Mouse (Mus musculus): ENCODE results near the gene Tnfrsf11a. TPM values are rescaled to one million over a fixed set of nuclear protein-coding genes. Genes with fewer than 3 reads are reported as not detected.

Gene Tnfrsf11a
- polyA plus RNA-seq, 1 experiment: 57.9 TPM

GRCm38 (mm10) chr1:105784257-105785016 is 3.9 kb downstream of the Tnfrsf11a start:
- Histone ChIP-seq H3K27ac (ENCODE audit: insufficient read depth, low read depth, low read length) (peak overlapping the region; percentile 1; the same call in 1 of the 2 replicates), H3K4me1 (ENCODE audit: control insufficient read depth, insufficient read depth, low read length) (peaks cover 58% of the 10 kb centered on the region), H3K4me3 (ENCODE audit: insufficient read depth, low read length) (no peak overlapping the region; the same call in 1 of the 2 replicates)
- TF ChIP-seq POLR2A (IDR thresholded peaks at IDR 0.05; ENCODE audit: borderline replicate concordance, low read depth, low read length) (no peak), CTCF (IDR thresholded peaks at IDR 0.05; ENCODE audit: low read depth, low read length) (no peak)

DNA sequence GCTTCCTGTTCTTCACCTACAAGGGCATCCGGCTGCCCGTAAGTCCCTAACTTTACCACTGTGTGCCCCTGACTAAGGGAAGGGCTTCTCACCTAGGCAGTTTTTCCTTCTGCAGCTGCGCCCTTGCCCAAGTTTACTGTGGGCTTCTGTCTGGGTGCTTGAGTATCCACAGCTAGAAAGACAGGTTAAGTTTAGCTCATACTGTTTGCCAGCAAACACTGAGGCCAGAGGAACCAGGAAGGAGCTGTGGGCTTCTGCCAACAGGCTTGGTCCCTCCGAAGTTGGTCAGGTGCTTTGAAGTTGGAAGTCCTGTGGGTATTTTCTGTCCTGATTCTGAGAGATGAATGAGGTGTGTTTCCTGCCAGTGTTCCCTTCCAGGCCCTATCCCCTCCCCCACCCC is 4.6 kb downstream of the Tnfrsf11a start:
- peaks cover 59% of the 10 kb centered on the region for H3K4me1 ChIP-seq (ENCODE audit: control insufficient read depth, insufficient read depth, low read length)
- peak overlapping the region; percentile 24 for H3K27ac ChIP-seq (ENCODE audit: insufficient read depth, low read depth, low read length)
- H3K4me3 ChIP-seq (ENCODE audit: insufficient read depth, low read length): peak overlapping the region; percentile 2; the same call in 1 of the 2 replicates
- no peak for TF ChIP-seq POLR2A (IDR thresholded peaks at IDR 0.05; ENCODE audit: borderline replicate concordance, low read depth, low read length)
- TF ChIP-seq CTCF (IDR thresholded peaks at IDR 0.05; ENCODE audit: low read depth, low read length): no peak

GRCm38 (mm10) chr1:105786731-105787357 is 6.3 kb downstream of the Tnfrsf11a start:
- Histone ChIP-seq H3K27ac (ENCODE audit: insufficient read depth, low read depth, low read length) (peak overlapping the region; percentile 98), H3K4me3 (ENCODE audit: insufficient read depth, low read length) (peak overlapping the region; percentile 50), H3K4me1 (ENCODE audit: control insufficient read depth, insufficient read depth, low read length) (peaks cover 64% of the 10 kb centered on the region)
- TF ChIP-seq CTCF (IDR thresholded peaks at IDR 0.05; ENCODE audit: low read depth, low read length) (no peak), POLR2A (IDR thresholded peaks at IDR 0.05; ENCODE audit: borderline replicate concordance, low read depth, low read length) (no peak)

DNA sequence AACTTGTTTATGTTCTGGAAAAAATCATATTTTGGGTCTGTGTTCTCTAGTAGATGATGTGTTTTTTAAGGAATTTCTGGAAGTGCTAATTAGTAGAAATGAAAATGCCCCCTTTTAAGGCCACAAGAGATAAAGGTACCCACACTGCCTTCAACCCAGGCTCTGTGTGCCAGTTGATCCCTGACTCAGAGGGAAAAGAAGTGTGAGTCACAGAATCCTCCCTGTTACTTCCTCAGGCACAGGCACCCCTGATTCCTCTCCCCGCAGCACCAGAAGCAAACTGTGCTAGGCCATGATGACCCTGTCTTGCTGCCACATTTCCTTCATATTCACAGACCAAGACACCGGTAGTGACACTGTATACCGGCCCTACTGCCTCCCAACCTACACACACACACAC is 9.6 kb downstream of the Tnfrsf11a start:
- Histone ChIP-seq H3K27ac (ENCODE audit: insufficient read depth, low read depth, low read length) (peak overlapping the region; percentile 82), H3K4me1 (ENCODE audit: control insufficient read depth, insufficient read depth, low read length) (peaks cover 49% of the 10 kb centered on the region)

DNA sequence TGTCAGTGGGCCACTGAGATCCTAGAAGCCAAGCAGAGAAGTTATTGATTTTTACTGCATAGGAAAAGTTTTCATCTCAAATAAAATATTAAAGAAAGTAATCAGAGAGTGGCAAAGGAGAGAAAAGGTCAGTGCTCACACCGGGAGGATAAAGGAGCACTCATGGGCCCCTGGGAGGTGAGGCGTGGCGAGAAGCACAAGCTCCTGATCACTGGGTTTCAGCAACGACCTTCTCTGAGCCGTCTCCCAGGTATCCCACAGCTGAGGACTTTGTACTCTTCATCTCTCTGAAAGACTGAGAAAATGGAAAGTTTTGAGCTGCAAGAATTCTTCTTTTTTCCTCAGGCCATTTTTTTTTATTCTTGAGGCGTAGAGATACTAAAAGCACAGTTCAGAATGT is 14.2 kb downstream of the Tnfrsf11a start:
- Histone ChIP-seq H3K4me1 (ENCODE audit: control insufficient read depth, insufficient read depth, low read length) (peaks cover 35% of the 10 kb centered on the region), H3K4me3 (ENCODE audit: insufficient read depth, low read length) (no peak overlapping the region), H3K27ac (ENCODE audit: insufficient read depth, low read depth, low read length) (no peak overlapping the region)
- TF ChIP-seq POLR2A (IDR thresholded peaks at IDR 0.05; ENCODE audit: borderline replicate concordance, low read depth, low read length) (no peak), CTCF (IDR thresholded peaks at IDR 0.05; ENCODE audit: low read depth, low read length) (no peak)

More for the DNA sequence above, 9.6 kb downstream of the Tnfrsf11a start:
- H3K4me3 ChIP-seq (ENCODE audit: insufficient read depth, low read length): peak overlapping the region; percentile 11; the same call in 1 of the 2 replicates
- TF ChIP-seq POLR2A (IDR thresholded peaks at IDR 0.05; ENCODE audit: borderline replicate concordance, low read depth, low read length) (no peak), CTCF (IDR thresholded peaks at IDR 0.05; ENCODE audit: low read depth, low read length) (no peak)

- Histone ChIP-seq H3K4me1 (ENCODE audit: control insufficient read depth, insufficient read depth, low read length) (peaks cover 36% of the 10 kb centered on the region), H3K4me3 (ENCODE audit: insufficient read depth, low read length) (no peak overlapping the region), H3K27ac (ENCODE audit: insufficient read depth, low read depth, low read length) (no peak overlapping the region)
- TF ChIP-seq POLR2A (IDR thresholded peaks at IDR 0.05; ENCODE audit: borderline replicate concordance, low read depth, low read length) (no peak), CTCF (IDR thresholded peaks at IDR 0.05; ENCODE audit: low read depth, low read length) (no peak)
These were observed 15.2 kb downstream of the Tnfrsf11a start for GRCm38 (mm10) chr1:105795705-105796104.

DNA sequence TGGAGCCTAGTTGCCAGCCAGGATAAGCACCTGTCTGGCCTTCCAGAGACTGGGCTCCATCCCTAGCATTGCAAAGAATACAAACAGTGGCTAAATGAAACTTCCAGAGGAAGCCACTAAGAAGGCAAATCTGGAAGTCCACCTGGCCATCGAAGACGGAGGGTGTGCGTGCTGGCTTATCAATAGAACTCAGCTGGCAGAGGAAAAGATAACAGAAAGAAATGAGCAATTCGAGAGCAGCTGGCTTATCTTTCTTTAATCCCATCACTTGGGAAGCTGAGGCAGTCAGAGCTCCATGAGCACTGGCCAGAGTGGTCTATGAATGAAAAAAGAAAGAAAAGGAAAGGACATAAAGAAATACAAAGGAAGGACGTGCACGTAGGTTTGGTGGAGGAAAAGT is 20.1 kb downstream of the Tnfrsf11a start:
- H3K27ac ChIP-seq (ENCODE audit: insufficient read depth, low read depth, low read length): peak overlapping the region; percentile 53
- no peak for TF ChIP-seq POLR2A (IDR thresholded peaks at IDR 0.05; ENCODE audit: borderline replicate concordance, low read depth, low read length)

GRCm38 (mm10) chr1:105801252-105801651 is 20.7 kb downstream of the Tnfrsf11a start:
- H3K27ac ChIP-seq (ENCODE audit: insufficient read depth, low read depth, low read length): peak overlapping the region; percentile 53
- H3K4me1 ChIP-seq (ENCODE audit: control insufficient read depth, insufficient read depth, low read length): peaks cover 50% of the 10 kb centered on the region
- TF ChIP-seq POLR2A (IDR thresholded peaks at IDR 0.05; ENCODE audit: borderline replicate concordance, low read depth, low read length) (no peak), CTCF (IDR thresholded peaks at IDR 0.05; ENCODE audit: low read depth, low read length) (no peak)
- no peak overlapping the region for H3K4me3 ChIP-seq (ENCODE audit: insufficient read depth, low read length)

More for the DNA sequence above, 20.1 kb downstream of the Tnfrsf11a start:
- Histone ChIP-seq H3K4me1 (ENCODE audit: control insufficient read depth, insufficient read depth, low read length) (peaks cover 48% of the 10 kb centered on the region), H3K4me3 (ENCODE audit: insufficient read depth, low read length) (no peak overlapping the region)

DNA sequence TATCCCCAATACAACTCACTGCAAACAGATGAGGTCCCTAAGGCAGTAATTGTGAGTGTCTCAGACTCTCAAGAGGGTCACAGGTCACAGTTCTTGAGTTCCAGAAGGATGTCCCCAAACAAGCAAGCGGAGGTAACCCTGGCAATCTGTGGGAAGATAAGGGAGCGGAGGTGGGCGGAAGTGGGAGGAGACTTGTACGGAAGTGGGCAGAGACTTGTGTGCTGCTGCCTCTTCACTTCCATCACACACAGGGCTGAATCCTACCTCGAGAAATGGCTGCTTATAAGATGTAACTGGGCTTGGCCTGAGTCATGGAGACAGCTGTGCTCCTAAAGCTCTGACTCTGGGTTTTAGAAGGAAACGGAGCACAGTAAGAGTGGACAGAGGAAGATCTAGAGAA is 22.4 kb downstream of the Tnfrsf11a start:
- Histone ChIP-seq H3K4me3 (ENCODE audit: insufficient read depth, low read length) (no peak overlapping the region), H3K4me1 (ENCODE audit: control insufficient read depth, insufficient read depth, low read length) (peaks cover 42% of the 10 kb centered on the region), H3K27ac (ENCODE audit: insufficient read depth, low read depth, low read length) (no peak overlapping the region)
- TF ChIP-seq POLR2A (IDR thresholded peaks at IDR 0.05; ENCODE audit: borderline replicate concordance, low read depth, low read length) (no peak), CTCF (IDR thresholded peaks at IDR 0.05; ENCODE audit: low read depth, low read length) (no peak)

GRCm38 (mm10) chr1:105804285-105804684 is 23.8 kb downstream of the Tnfrsf11a start:
- peaks cover 33% of the 10 kb centered on the region for H3K4me1 ChIP-seq (ENCODE audit: control insufficient read depth, insufficient read depth, low read length)
- H3K4me3 ChIP-seq (ENCODE audit: insufficient read depth, low read length): no peak overlapping the region
- no peak overlapping the region for H3K27ac ChIP-seq (ENCODE audit: insufficient read depth, low read depth, low read length)
- no peak for TF ChIP-seq POLR2A (IDR thresholded peaks at IDR 0.05; ENCODE audit: borderline replicate concordance, low read depth, low read length)

Data from bone marrow macrophage, adult 2 months (primary cell).